Mouse (Mus musculus): Measurements from ENCODE around the gene Mocs3.

DNA sequence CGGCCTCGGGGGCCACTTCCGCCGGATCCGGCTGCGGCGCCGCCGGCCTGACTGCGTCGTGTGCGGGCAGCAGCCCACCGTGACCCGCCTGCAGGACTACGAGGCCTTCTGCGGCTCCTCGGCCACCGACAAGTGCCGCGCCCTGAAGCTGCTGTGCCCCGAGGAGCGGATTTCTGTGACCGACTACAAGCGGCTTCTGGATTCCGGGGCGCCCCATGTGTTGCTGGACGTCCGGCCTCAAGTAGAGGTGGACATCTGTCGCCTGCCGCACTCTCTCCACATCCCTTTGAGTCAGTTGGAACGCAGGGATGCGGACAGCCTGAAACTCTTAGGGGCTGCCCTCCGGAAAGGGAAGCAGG, 1.0 kb downstream of the Mocs3 start:
- no peak for TF ChIP-seq UBTF (IDR thresholded peaks at IDR 0.05; ENCODE audit: borderline replicate concordance, insufficient read depth, low read depth, low read length)
- TF ChIP-seq POLR2A (IDR thresholded peaks at IDR 0.05; ENCODE audit: control insufficient read depth in 1 of 2, insufficient read depth in 1 of 2, low read depth in 1 of 2, low read length in 2 of 2, poor library complexity in 1 of 2), result no peak
- no peak for TF ChIP-seq ZNF384 (IDR thresholded peaks at IDR 0.05; ENCODE audit: low read depth, low read length)
